Mouse (Mus musculus): ENCODE measurements around the gene Prrg1. TPM values are rescaled to one million over a fixed set of nuclear protein-coding genes. Genes with fewer than 3 reads are reported as not detected.
"Not testable (repeated sequence)": the region's sequence is repeated elsewhere in the genome, so short reads cannot be mapped to it uniquely, and the experiment has no call there.

The Prrg1 gene
- 1 to 10 TPM; 3.7 to 5.1 TPM for total RNA-seq (2021)

DNA sequence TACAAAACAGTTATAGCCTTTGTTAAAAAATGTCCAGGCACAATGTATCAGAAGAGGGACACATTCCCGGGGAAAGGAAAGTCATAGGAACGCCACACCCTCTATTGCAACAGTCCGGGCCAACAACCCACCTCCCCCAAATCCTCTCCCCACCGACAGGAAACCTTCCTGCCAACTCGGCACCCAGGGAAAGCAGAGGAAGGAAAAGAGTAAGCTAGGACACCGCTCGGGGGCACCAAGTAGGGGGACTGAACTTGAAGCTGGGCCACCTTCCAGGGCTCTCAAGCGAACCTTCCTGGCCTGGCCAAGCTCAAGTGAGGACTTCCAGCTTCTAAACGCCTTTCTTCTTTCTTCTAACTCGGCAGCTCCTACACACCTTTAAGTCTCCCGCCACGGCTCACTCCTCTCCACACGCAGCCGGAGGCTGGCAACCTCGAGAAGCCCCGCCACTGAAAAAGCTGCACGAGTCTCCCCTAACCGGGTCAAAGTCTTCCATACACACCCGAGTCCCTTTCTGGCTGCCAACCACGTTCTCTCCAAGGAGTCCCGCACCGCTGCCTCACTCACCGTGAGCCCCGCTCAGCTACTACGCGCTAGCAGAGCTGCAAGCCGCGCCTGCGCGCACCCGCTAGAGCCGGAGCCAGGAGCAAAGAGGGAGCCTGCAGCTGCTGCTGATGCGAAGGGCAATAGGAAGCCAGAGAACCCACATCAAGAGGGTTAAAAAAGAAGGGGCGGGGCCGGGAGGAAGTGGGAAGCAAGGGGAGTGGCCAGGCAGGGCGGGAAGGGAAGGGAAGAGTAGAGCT is at the start of gene Prrg1:
Gene Prrg1 (minus strand): TSS at position 695 of the 803 bp plus-strand sequence.
- intact Hi-C loops (cut with DNase I): no loop called here
- peak; percentile 63 for DNase-seq (ENCODE audit: low spot score in 2 of 2)

DNA sequence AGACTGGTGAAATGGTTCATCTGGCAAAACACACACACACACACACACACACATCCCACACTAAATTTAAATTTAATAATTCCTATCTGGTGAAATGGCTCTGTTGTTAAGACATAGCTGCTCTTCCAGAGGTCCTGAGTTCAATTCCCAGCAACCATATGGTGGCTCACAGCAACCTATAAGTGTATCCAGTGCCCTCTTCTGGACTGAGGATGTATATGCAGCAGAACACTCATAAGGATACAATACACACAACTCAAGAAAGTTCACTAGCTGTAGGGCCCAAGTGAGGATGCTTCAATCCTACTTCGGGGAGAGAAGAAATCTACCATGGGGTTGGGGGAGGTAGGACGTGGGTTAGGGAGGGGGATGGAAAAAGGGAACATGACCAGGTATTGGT is 22.1 kb upstream of the Prrg1 start:
- intact Hi-C loops (cut with DNase I): no loop called here
- no peak for DNase-seq (ENCODE audit: low spot score in 2 of 2)

- DNase-seq (ENCODE audit: low spot score in 2 of 2): no peak
- intact Hi-C loops (cut with DNase I): no loop called here
These were observed 9.4 kb upstream of the Prrg1 start for GRCm38 (mm10) chrX:78593138-78593537.

DNA sequence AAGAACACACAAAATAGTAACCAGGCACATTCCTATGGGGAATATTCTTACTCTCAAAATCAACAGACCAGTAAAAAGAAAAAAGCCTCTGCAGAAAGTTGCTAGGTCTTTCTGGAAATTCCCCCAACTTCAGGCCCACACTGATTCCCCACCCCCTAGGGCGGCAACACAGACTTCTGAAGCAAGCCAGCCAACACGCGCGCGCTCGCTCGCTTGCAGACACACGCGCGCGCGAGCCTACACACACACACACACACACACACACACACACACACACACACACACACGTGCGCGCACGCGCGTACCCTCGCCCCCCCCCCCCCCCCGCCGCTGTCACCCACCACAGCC is 868 bp downstream of the Prrg1 start:
- DNase-seq (ENCODE audit: low spot score in 2 of 2): peak; percentile 4 to 5
- intact Hi-C loops (cut with DNase I): no loop called here

GRCm38 (mm10) chrX:78563451-78563850 is 20.2 kb downstream of the Prrg1 start:
- intact Hi-C loops (cut with DNase I): no loop called here

GRCm38 (mm10) chrX:78553399-78553798 is 30.3 kb downstream of the Prrg1 start:
- no peak for DNase-seq (ENCODE audit: low spot score in 2 of 2)
- intact Hi-C loops (cut with DNase I): no loop called here

More at GRCm38 (mm10) chrX:78563451-78563850, 20.2 kb downstream of the Prrg1 start:
- no peak for DNase-seq (ENCODE audit: low spot score in 2 of 2)

GRCm38 (mm10) chrX:78552704-78553103 is 31.0 kb downstream of the Prrg1 start:
- intact Hi-C loops (cut with DNase I): no loop called here
- DNase-seq (ENCODE audit: low spot score in 2 of 2): no peak

- intact Hi-C loops (cut with DNase I): no loop called here
- no peak for DNase-seq (ENCODE audit: low spot score in 2 of 2)
These were observed 36.0 kb downstream of the Prrg1 start for GRCm38 (mm10) chrX:78547696-78548095.

GRCm38 (mm10) chrX:78539734-78540133 is 44.0 kb downstream of the Prrg1 start:
- intact Hi-C loops (cut with DNase I): no loop called here
- DNase-seq (ENCODE audit: low spot score in 2 of 2): no peak

GRCm38 (mm10) chrX:78538632-78539316 is 44.9 kb downstream of the Prrg1 start:
- no peak for DNase-seq (ENCODE audit: low spot score in 2 of 2)
- intact Hi-C loops (cut with DNase I): no loop called here

- DNase-seq (ENCODE audit: low spot score in 2 of 2): no peak
- intact Hi-C loops (cut with DNase I): no loop called here
These were observed 65.4 kb downstream of the Prrg1 start for GRCm38 (mm10) chrX:78518301-78518700.

GRCm38 (mm10) chrX:78482987-78483386 is 100.7 kb downstream of the Prrg1 start:
- intact Hi-C loops (cut with DNase I): no loop called here
- no peak for DNase-seq (ENCODE audit: low spot score in 2 of 2)

GRCm38 (mm10) chrX:78479710-78480109 is 104.0 kb downstream of the Prrg1 start:
- no peak for DNase-seq (ENCODE audit: low spot score in 2 of 2)

GRCm38 (mm10) chrX:78434357-78434756 is 149.3 kb downstream of the Prrg1 start:
- intact Hi-C loops (cut with DNase I): no loop called here

More at GRCm38 (mm10) chrX:78479710-78480109, 104.0 kb downstream of the Prrg1 start:
- intact Hi-C loops (cut with DNase I): no loop called here

GRCm38 (mm10) chrX:78403346-78403745 is 180.3 kb downstream of the Prrg1 start:
- DNase-seq (ENCODE audit: low spot score in 2 of 2); intact Hi-C loops (cut with DNase I): not testable (repeated sequence)

More at GRCm38 (mm10) chrX:78434357-78434756, 149.3 kb downstream of the Prrg1 start:
- no peak for DNase-seq (ENCODE audit: low spot score in 2 of 2)

Other genes starting within 250 kb of the Prrg1 start
- gene 4930480E11Rik, start 214.3 kb downstream of the Prrg1 start, total RNA-seq (2021): not detected
- gene Fam47c, start 153.9 kb upstream of the Prrg1 start, total RNA-seq (2021): not detected

All from left cerebral cortex, postnatal 36 days (tissue).